Mouse (Mus musculus) layer of hippocampus, adult 18-20 months (tissue): Measurements from ENCODE around the gene Gm49369. TPM values are rescaled to one million over a fixed set of nuclear protein-coding genes. Genes with fewer than 3 reads are reported as not detected.
"Not testable (repeated sequence)": the region's sequence is repeated elsewhere in the genome, so short reads cannot be mapped to it uniquely, and the experiment has no call there.

ENCODE experiments used
- DNase-seq, 2 experiments: peaks; one replicate each; pipeline ENCODE4 v3.0.0; 2022; ENCODE audit warnings: low spot score in 2 of 2
- total RNA-seq, 2 experiments: library from RNA; stranded (reverse); gene quantifications; 2 replicates each; pipeline ENCODE4 v1.2.3; 2021

Gm49369 gene
- total RNA-seq, 2 experiments from 2014 or later: 0.94 to 6.7 TPM

GRCm38 (mm10) chr7:142371768-142372661, 10.5 kb downstream of the Gm49369 start:
- DNase-seq: no peak

GRCm38 (mm10) chr7:142371398-142371767, 11.1 kb downstream of the Gm49369 start:
- peak; percentile 80 to 89 for DNase-seq

GRCm38 (mm10) chr7:142370937-142371336, 11.5 kb downstream of the Gm49369 start:
- DNase-seq: no peak

GRCm38 (mm10) chr7:142369820-142370219, 12.6 kb downstream of the Gm49369 start:
- DNase-seq: no peak

- DNase-seq: no peak
Measured at GRCm38 (mm10) chr7:142368856-142369255, 13.6 kb downstream of the Gm49369 start.

GRCm38 (mm10) chr7:142363107-142363506, 19.4 kb downstream of the Gm49369 start:
- DNase-seq: no peak

GRCm38 (mm10) chr7:142360743-142361142, 21.7 kb downstream of the Gm49369 start:
- no peak for DNase-seq

GRCm38 (mm10) chr7:142359129-142359528, 23.3 kb downstream of the Gm49369 start:
- no peak for DNase-seq

- no peak for DNase-seq
Measured at GRCm38 (mm10) chr7:142357566-142357965, 24.9 kb downstream of the Gm49369 start.

GRCm38 (mm10) chr7:142354661-142355233, 27.7 kb downstream of the Gm49369 start:
- DNase-seq: no peak

GRCm38 (mm10) chr7:142353854-142354253, 28.6 kb downstream of the Gm49369 start:
- no peak for DNase-seq

- DNase-seq: no peak
Measured at GRCm38 (mm10) chr7:142351569-142351968, 30.9 kb downstream of the Gm49369 start.

- peak; percentile 60 to 78 for DNase-seq
Measured at GRCm38 (mm10) chr7:142349308-142349961, 33.0 kb downstream of the Gm49369 start.

- no peak for DNase-seq
Measured at GRCm38 (mm10) chr7:142347542-142347941, 34.9 kb downstream of the Gm49369 start.

- no peak for DNase-seq
Measured at GRCm38 (mm10) chr7:142342247-142342640, 40.2 kb downstream of the Gm49369 start.

- no peak for DNase-seq
Measured at GRCm38 (mm10) chr7:142341564-142342246, 40.8 kb downstream of the Gm49369 start.

GRCm38 (mm10) chr7:142340269-142340970, 42.0 kb downstream of the Gm49369 start:
- DNase-seq: no peak

GRCm38 (mm10) chr7:142335151-142335550, 47.3 kb downstream of the Gm49369 start:
- DNase-seq: no peak

- DNase-seq: peak; percentile 78 to 94
Measured at GRCm38 (mm10) chr7:142334246-142334645, 48.2 kb downstream of the Gm49369 start.

- DNase-seq: not testable (repeated sequence)
Measured at GRCm38 (mm10) chr7:142332741-142333140, 49.7 kb downstream of the Gm49369 start.

- no peak for DNase-seq
Measured at GRCm38 (mm10) chr7:142331281-142331680, 51.2 kb downstream of the Gm49369 start.
